Mouse (Mus musculus) megakaryocyte, embryonic 14.5 days (primary cell): ENCODE data around the gene Map3k20.

Experiments
- FLI1 ChIP-seq: IDR thresholded peaks from 2 replicates; pipeline ENCODE4 v1.6.1; 2012; ENCODE audit warnings: low read length, inconsistent platforms, mixed read lengths
- GATA1 ChIP-seq: IDR thresholded peaks from 3 replicates; pipeline ENCODE4 v1.6.1; 2012; ENCODE audit warnings: mixed read lengths, low read length, inconsistent platforms, borderline replicate concordance

GRCm38 (mm10) chr2:72441010-72441409, 155.6 kb downstream of the Map3k20 start:
- TF ChIP-seq GATA1 (no peak), FLI1 (no peak)
